Mouse (Mus musculus): ENCODE measurements around the gene Bcat2. TPM values are rescaled to one million over a fixed set of nuclear protein-coding genes. Genes with fewer than 3 reads are reported as not detected.

Bcat2 gene
- polyA plus RNA-seq, 1 experiment from 2014 or later: 47.3 TPM

GRCm38 (mm10) chr7:45609511-45609910 is 39.6 kb downstream of the Bcat2 start:
- no peaks in the 10 kb centered on the region for H3K4me1 ChIP-seq (ENCODE audit: control insufficient read depth, insufficient read depth, low read length)
- no peaks in the 10 kb centered on the region for H3K9me3 ChIP-seq (replicated peaks; ENCODE audit: control insufficient read depth, low read length)
- 73% methylated on average over 1 of the region's 1 CpGs for WGBS
- no peaks in the 10 kb centered on the region for H3K36me3 ChIP-seq (replicated peaks; ENCODE audit: control insufficient read depth, insufficient read depth, low read depth, low read length)
- no peak overlapping the region for H3K9ac ChIP-seq (replicated peaks; ENCODE audit: low read length)
- ATAC-seq (replicated peaks; ENCODE audit: insufficient number of reproducible peaks, low FRiP score, low TSS enrichment, low read depth): no peak
- DNase-seq (ENCODE audit: low spot score): no peak
- H3K27me3 ChIP-seq (ENCODE audit: control insufficient read depth, insufficient read depth, low read length): no peaks in the 10 kb centered on the region
- H3K4me3 ChIP-seq (ENCODE audit: low read depth, low read length): no peak overlapping the region
- no peak overlapping the region for H3K27ac ChIP-seq (replicated peaks; ENCODE audit: low read depth, low read length)
- no peak overlapping the region for H3K4me2 ChIP-seq (ENCODE audit: low read depth, low read length)

- Histone ChIP-seq H3K4me1 (ENCODE audit: control insufficient read depth, insufficient read depth, low read length) (0 out of 2 replicates have a peak, but pooled peaks cover 6% of the 10 kb centered on the region), H3K9ac (replicated peaks; ENCODE audit: low read length) (no peak overlapping the region), H3K9me3 (replicated peaks; ENCODE audit: control insufficient read depth, low read length) (no peaks in the 10 kb centered on the region), H3K4me2 (ENCODE audit: low read depth, low read length) (no peak overlapping the region), H3K27me3 (ENCODE audit: control insufficient read depth, insufficient read depth, low read length) (peaks cover 18% of the 10 kb centered on the region), H3K4me3 (ENCODE audit: low read depth, low read length) (no peak overlapping the region), H3K36me3 (replicated peaks; ENCODE audit: control insufficient read depth, insufficient read depth, low read depth, low read length) (no peaks in the 10 kb centered on the region), H3K27ac (replicated peaks; ENCODE audit: low read depth, low read length) (no peak overlapping the region)
- DNase-seq (ENCODE audit: low spot score): peak; percentile 27
- 12% methylated on average over 6 of the region's 6 CpGs for WGBS
- ATAC-seq (replicated peaks; ENCODE audit: insufficient number of reproducible peaks, low FRiP score, low TSS enrichment, low read depth): no peak
Observed at GRCm38 (mm10) chr7:45616277-45616676, 46.3 kb downstream of the Bcat2 start.

GRCm38 (mm10) chr7:45617042-45617695 is 47.2 kb downstream of the Bcat2 start, which contains the start of gene Fut1:
Fut1 (plus strand) TSS chr7:45617289.
- Histone ChIP-seq H3K9me3 (replicated peaks; ENCODE audit: control insufficient read depth, low read length) (no peaks in the 10 kb centered on the region), H3K27me3 (ENCODE audit: control insufficient read depth, insufficient read depth, low read length) (peaks cover 18% of the 10 kb centered on the region), H3K36me3 (replicated peaks; ENCODE audit: control insufficient read depth, insufficient read depth, low read depth, low read length) (no peaks in the 10 kb centered on the region), H3K27ac (replicated peaks; ENCODE audit: low read depth, low read length) (no peak within 1 kb of the TSS), H3K9ac (replicated peaks; ENCODE audit: low read length) (peak within 1 kb of the TSS; percentile 32), H3K4me1 (ENCODE audit: control insufficient read depth, insufficient read depth, low read length) (0 out of 2 replicates have a peak, but pooled peaks cover 6% of the 10 kb centered on the region), H3K4me3 (ENCODE audit: low read depth, low read length) (peak within 1 kb of the TSS; percentile 10), H3K4me2 (ENCODE audit: low read depth, low read length) (peak within 1 kb of the TSS; percentile 19)
- DNase-seq (ENCODE audit: low spot score): peak; percentile 44
- no peak; the same call in 1 of the 2 replicates for ATAC-seq (replicated peaks; ENCODE audit: insufficient number of reproducible peaks, low FRiP score, low TSS enrichment, low read depth)
- WGBS: 5% methylated on average over 31 of the region's 31 CpGs

- DNase-seq (ENCODE audit: low spot score) (no peak), ATAC-seq (replicated peaks; ENCODE audit: insufficient number of reproducible peaks, low FRiP score, low TSS enrichment, low read depth) (no peak)
- Histone ChIP-seq H3K4me1 (ENCODE audit: control insufficient read depth, insufficient read depth, low read length) (0 out of 2 replicates have a peak, but pooled peaks cover 6% of the 10 kb centered on the region), H3K36me3 (replicated peaks; ENCODE audit: control insufficient read depth, insufficient read depth, low read depth, low read length) (no peaks in the 10 kb centered on the region), H3K4me3 (ENCODE audit: low read depth, low read length) (no peak overlapping the region), H3K9me3 (replicated peaks; ENCODE audit: control insufficient read depth, low read length) (no peaks in the 10 kb centered on the region), H3K9ac (replicated peaks; ENCODE audit: low read length) (no peak overlapping the region), H3K27ac (replicated peaks; ENCODE audit: low read depth, low read length) (no peak overlapping the region), H3K27me3 (ENCODE audit: control insufficient read depth, insufficient read depth, low read length) (peaks cover 18% of the 10 kb centered on the region), H3K4me2 (ENCODE audit: low read depth, low read length) (no peak overlapping the region)
- WGBS: 76% methylated on average over 5 of the region's 5 CpGs
Observed at GRCm38 (mm10) chr7:45618316-45618715, 48.4 kb downstream of the Bcat2 start.

GRCm38 (mm10) chr7:45619592-45619991 is 49.6 kb downstream of the Bcat2 start:
- ATAC-seq (replicated peaks; ENCODE audit: insufficient number of reproducible peaks, low FRiP score, low TSS enrichment, low read depth): no peak
- H3K9ac ChIP-seq (replicated peaks; ENCODE audit: low read length): no peak overlapping the region
- H3K27ac ChIP-seq (replicated peaks; ENCODE audit: low read depth, low read length): no peak overlapping the region
- 0 out of 2 replicates have a peak, but pooled peaks cover 6% of the 10 kb centered on the region for H3K4me1 ChIP-seq (ENCODE audit: control insufficient read depth, insufficient read depth, low read length)
- WGBS: 91% methylated on average over 5 of the region's 5 CpGs
- H3K4me2 ChIP-seq (ENCODE audit: low read depth, low read length): no peak overlapping the region
- H3K4me3 ChIP-seq (ENCODE audit: low read depth, low read length): no peak overlapping the region
- DNase-seq (ENCODE audit: low spot score): no peak
- H3K27me3 ChIP-seq (ENCODE audit: control insufficient read depth, insufficient read depth, low read length): peaks cover 18% of the 10 kb centered on the region
- H3K36me3 ChIP-seq (replicated peaks; ENCODE audit: control insufficient read depth, insufficient read depth, low read depth, low read length): no peaks in the 10 kb centered on the region
- no peaks in the 10 kb centered on the region for H3K9me3 ChIP-seq (replicated peaks; ENCODE audit: control insufficient read depth, low read length)

- peak; percentile 33 for DNase-seq (ENCODE audit: low spot score)
- H3K4me1 ChIP-seq (ENCODE audit: control insufficient read depth, insufficient read depth, low read length): 0 out of 2 replicates have a peak, but pooled peaks cover 4% of the 10 kb centered on the region
- H3K9ac ChIP-seq (replicated peaks; ENCODE audit: low read length): no peak within 1 kb of the TSS
- WGBS: 32% methylated on average over 9 of the region's 9 CpGs
- H3K9me3 ChIP-seq (replicated peaks; ENCODE audit: control insufficient read depth, low read length): no peaks in the 10 kb centered on the region
- no peak within 1 kb of the TSS for H3K27ac ChIP-seq (replicated peaks; ENCODE audit: low read depth, low read length)
- ATAC-seq (replicated peaks; ENCODE audit: insufficient number of reproducible peaks, low FRiP score, low TSS enrichment, low read depth): no peak
- H3K4me3 ChIP-seq (ENCODE audit: low read depth, low read length): no peak within 1 kb of the TSS
- peaks cover 15% of the 10 kb centered on the region for H3K27me3 ChIP-seq (ENCODE audit: control insufficient read depth, insufficient read depth, low read length)
- no peaks in the 10 kb centered on the region for H3K36me3 ChIP-seq (replicated peaks; ENCODE audit: control insufficient read depth, insufficient read depth, low read depth, low read length)
- no peak within 1 kb of the TSS for H3K4me2 ChIP-seq (ENCODE audit: low read depth, low read length)
Observed at GRCm38 (mm10) chr7:45621443-45621842, 51.5 kb downstream of the Bcat2 start, which contains the start of gene Izumo1. Izumo1 (plus strand) TSS chr7:45621811.

GRCm38 (mm10) chr7:45623507-45623906 is 53.6 kb downstream of the Bcat2 start:
- ATAC-seq (replicated peaks; ENCODE audit: insufficient number of reproducible peaks, low FRiP score, low TSS enrichment, low read depth) (no peak), DNase-seq (ENCODE audit: low spot score) (no peak)
- H3K9me3 ChIP-seq (replicated peaks; ENCODE audit: control insufficient read depth, low read length): no peaks in the 10 kb centered on the region
- no peaks in the 10 kb centered on the region for H3K4me1 ChIP-seq (ENCODE audit: control insufficient read depth, insufficient read depth, low read length)
- H3K4me2 ChIP-seq (ENCODE audit: low read depth, low read length): no peak overlapping the region
- no peak overlapping the region for H3K4me3 ChIP-seq (ENCODE audit: low read depth, low read length)
- H3K27me3 ChIP-seq (ENCODE audit: control insufficient read depth, insufficient read depth, low read length): peaks cover 15% of the 10 kb centered on the region
- 90% methylated on average over 11 of the region's 11 CpGs for WGBS
- no peaks in the 10 kb centered on the region for H3K36me3 ChIP-seq (replicated peaks; ENCODE audit: control insufficient read depth, insufficient read depth, low read depth, low read length)
- H3K27ac ChIP-seq (replicated peaks; ENCODE audit: low read depth, low read length): no peak overlapping the region
- H3K9ac ChIP-seq (replicated peaks; ENCODE audit: low read length): no peak overlapping the region

- Histone ChIP-seq H3K27me3 (ENCODE audit: control insufficient read depth, insufficient read depth, low read length) (peaks cover 14% of the 10 kb centered on the region), H3K9ac (replicated peaks; ENCODE audit: low read length) (no peak overlapping the region)
- 73% methylated on average over 3 of the region's 3 CpGs for WGBS
Observed at GRCm38 (mm10) chr7:45624718-45625117, 54.8 kb downstream of the Bcat2 start.

More at GRCm38 (mm10) chr7:45624718-45625117, 54.8 kb downstream of the Bcat2 start:
- Histone ChIP-seq H3K9me3 (replicated peaks; ENCODE audit: control insufficient read depth, low read length) (no peaks in the 10 kb centered on the region), H3K4me3 (ENCODE audit: low read depth, low read length) (no peak overlapping the region), H3K36me3 (replicated peaks; ENCODE audit: control insufficient read depth, insufficient read depth, low read depth, low read length) (no peaks in the 10 kb centered on the region), H3K4me1 (ENCODE audit: control insufficient read depth, insufficient read depth, low read length) (no peaks in the 10 kb centered on the region), H3K4me2 (ENCODE audit: low read depth, low read length) (no peak overlapping the region), H3K27ac (replicated peaks; ENCODE audit: low read depth, low read length) (no peak overlapping the region)
- no peak for ATAC-seq (replicated peaks; ENCODE audit: insufficient number of reproducible peaks, low FRiP score, low TSS enrichment, low read depth)
- no peak for DNase-seq (ENCODE audit: low spot score)
